Mouse (Mus musculus): ENCODE measurements around the gene Rabif. TPM values are rescaled to one million over a fixed set of nuclear protein-coding genes. Genes with fewer than 3 reads are reported as not detected.
"Not testable (repeated sequence)": the region's sequence is repeated elsewhere in the genome, so short reads cannot be mapped to it uniquely, and the experiment has no call there.

Rabif gene
- polyA plus RNA-seq, 1 experiment from 2014 or later = 43.6 TPM

- peak overlapping the region; percentile 84 for H3K4me2 ChIP-seq
- peaks cover 5% of the 10 kb centered on the region; the same call in 1 of the 2 replicates for H3K36me3 ChIP-seq
- WGBS = 38% methylated on average over 16 of the region's 16 CpGs
- peaks cover 44% of the 10 kb centered on the region for H3K4me1 ChIP-seq
- no peaks in the 10 kb centered on the region for H3K9me3 ChIP-seq (replicated peaks)
- peak overlapping the region; percentile 49 for H3K4me3 ChIP-seq (replicated peaks)
- no peak for ATAC-seq (replicated peaks; ENCODE audit: low FRiP score)
- peaks cover 14% of the 10 kb centered on the region for H3K27me3 ChIP-seq
- H3K9ac ChIP-seq = peak overlapping the region; percentile 50
- H3K27ac ChIP-seq = peak overlapping the region; percentile 19; the same call in 1 of the 2 replicates
Measured at GRCm38 (mm10) chr1:134513876-134514590, 19.6 kb downstream of the Rabif start.

- Histone ChIP-seq H3K4me1 (peaks cover 47% of the 10 kb centered on the region), H3K9me3 (replicated peaks) (no peaks in the 10 kb centered on the region), H3K27me3 (peaks cover 14% of the 10 kb centered on the region), H3K4me3 (replicated peaks) (no peak overlapping the region), H3K36me3 (no peaks in the 10 kb centered on the region), H3K9ac (no peak overlapping the region), H3K4me2 (no peak overlapping the region), H3K27ac (peak overlapping the region; percentile 84)
- 71% methylated on average over 2 of the region's 2 CpGs for WGBS
- ATAC-seq (replicated peaks; ENCODE audit: low FRiP score) = no peak
Measured at GRCm38 (mm10) chr1:134515891-134516290, 21.4 kb downstream of the Rabif start.

- Histone ChIP-seq H3K27me3 (peaks cover 11% of the 10 kb centered on the region), H3K9ac (no peak overlapping the region), H3K27ac (peak overlapping the region; percentile 84), H3K4me3 (replicated peaks) (no peak overlapping the region), H3K4me1 (peaks cover 47% of the 10 kb centered on the region), H3K4me2 (no peak overlapping the region), H3K36me3 (no peaks in the 10 kb centered on the region), H3K9me3 (replicated peaks) (no peaks in the 10 kb centered on the region)
- ATAC-seq (replicated peaks; ENCODE audit: low FRiP score) = peak; percentile 78
- WGBS = 17% methylated on average over 4 of the region's 4 CpGs
Measured at GRCm38 (mm10) chr1:134516491-134517198, 22.2 kb downstream of the Rabif start.

GRCm38 (mm10) chr1:134517841-134518240 lies 23.4 kb downstream of the Rabif start:
- 92% methylated on average over 14 of the region's 14 CpGs for WGBS

GRCm38 (mm10) chr1:134518677-134519076 lies 24.2 kb downstream of the Rabif start:
- H3K27me3 ChIP-seq = no peaks in the 10 kb centered on the region

More at GRCm38 (mm10) chr1:134517841-134518240, 23.4 kb downstream of the Rabif start:
- ATAC-seq (replicated peaks; ENCODE audit: low FRiP score); H3K36me3 ChIP-seq; H3K4me3 ChIP-seq (replicated peaks); H3K4me2 ChIP-seq; H3K9me3 ChIP-seq (replicated peaks); H3K27me3 ChIP-seq; H3K9ac ChIP-seq: not testable (repeated sequence)
- peaks cover 41% of the 10 kb centered on the region for H3K4me1 ChIP-seq
- H3K27ac ChIP-seq = peak overlapping the region; percentile 84; the same call in 1 of the 2 replicates

GRCm38 (mm10) chr1:134519201-134519600 lies 24.8 kb downstream of the Rabif start:
- H3K27ac ChIP-seq; H3K27me3 ChIP-seq; H3K9ac ChIP-seq; ATAC-seq (replicated peaks; ENCODE audit: low FRiP score); H3K4me3 ChIP-seq (replicated peaks); H3K4me2 ChIP-seq; H3K36me3 ChIP-seq; H3K9me3 ChIP-seq (replicated peaks): not testable (repeated sequence)
- H3K4me1 ChIP-seq = peaks cover 31% of the 10 kb centered on the region
- 88% methylated on average over 5 of the region's 5 CpGs for WGBS

More at GRCm38 (mm10) chr1:134518677-134519076, 24.2 kb downstream of the Rabif start:
- ATAC-seq (replicated peaks; ENCODE audit: low FRiP score) = peak; percentile 87
- no peaks in the 10 kb centered on the region for H3K9me3 ChIP-seq (replicated peaks)
- no peak overlapping the region for H3K9ac ChIP-seq
- 4% methylated on average over 7 of the region's 7 CpGs for WGBS
- H3K36me3 ChIP-seq = no peaks in the 10 kb centered on the region
- H3K4me3 ChIP-seq (replicated peaks) = no peak overlapping the region
- H3K4me2 ChIP-seq = no peak overlapping the region
- peaks cover 33% of the 10 kb centered on the region for H3K4me1 ChIP-seq
- no peak overlapping the region for H3K27ac ChIP-seq

- Histone ChIP-seq H3K36me3 (no peaks in the 10 kb centered on the region), H3K27ac (no peak overlapping the region), H3K4me1 (peaks cover 26% of the 10 kb centered on the region), H3K4me3 (replicated peaks) (no peak overlapping the region), H3K9me3 (replicated peaks) (no peaks in the 10 kb centered on the region), H3K27me3 (no peaks in the 10 kb centered on the region), H3K4me2 (no peak overlapping the region), H3K9ac (no peak overlapping the region)
- ATAC-seq (replicated peaks; ENCODE audit: low FRiP score) = no peak
- 79% methylated on average over 8 of the region's 8 CpGs for WGBS
Measured at GRCm38 (mm10) chr1:134520001-134520721, 25.7 kb downstream of the Rabif start.

- Histone ChIP-seq H3K9me3 (replicated peaks) (no peaks in the 10 kb centered on the region), H3K4me3 (replicated peaks) (no peak overlapping the region), H3K9ac (no peak overlapping the region), H3K27ac (no peak overlapping the region), H3K4me1 (peaks cover 20% of the 10 kb centered on the region), H3K4me2 (no peak overlapping the region), H3K27me3 (no peaks in the 10 kb centered on the region), H3K36me3 (no peaks in the 10 kb centered on the region)
- 73% methylated on average over 7 of the region's 7 CpGs for WGBS
- no peak for ATAC-seq (replicated peaks; ENCODE audit: low FRiP score)
Measured at GRCm38 (mm10) chr1:134521163-134521562, 26.7 kb downstream of the Rabif start.

- no peak for ATAC-seq (replicated peaks; ENCODE audit: low FRiP score)
- Histone ChIP-seq H3K27me3 (no peaks in the 10 kb centered on the region), H3K4me3 (replicated peaks) (no peak overlapping the region), H3K36me3 (no peaks in the 10 kb centered on the region), H3K9ac (no peak overlapping the region), H3K27ac (no peak overlapping the region), H3K4me2 (no peak overlapping the region), H3K4me1 (peaks cover 11% of the 10 kb centered on the region), H3K9me3 (replicated peaks) (no peaks in the 10 kb centered on the region)
- 43% methylated on average over 2 of the region's 2 CpGs for WGBS
Measured at GRCm38 (mm10) chr1:134522325-134522724, 27.9 kb downstream of the Rabif start.

- H3K4me2 ChIP-seq = no peak overlapping the region
- H3K4me3 ChIP-seq (replicated peaks) = no peak overlapping the region
- no peaks in the 10 kb centered on the region for H3K4me1 ChIP-seq
- H3K36me3 ChIP-seq = no peaks in the 10 kb centered on the region
- WGBS = 80% methylated on average over 5 of the region's 5 CpGs
- H3K9me3 ChIP-seq (replicated peaks) = no peaks in the 10 kb centered on the region
- no peak for ATAC-seq (replicated peaks; ENCODE audit: low FRiP score)
- no peaks in the 10 kb centered on the region for H3K27me3 ChIP-seq
- H3K9ac ChIP-seq = no peak overlapping the region
- no peak overlapping the region for H3K27ac ChIP-seq
Measured at GRCm38 (mm10) chr1:134524424-134524823, 30.0 kb downstream of the Rabif start.

GRCm38 (mm10) chr1:134525015-134525414 lies 30.6 kb downstream of the Rabif start:
- no peak overlapping the region for H3K4me2 ChIP-seq
- no peaks in the 10 kb centered on the region for H3K9me3 ChIP-seq (replicated peaks)
- no peak for ATAC-seq (replicated peaks; ENCODE audit: low FRiP score)
- no peaks in the 10 kb centered on the region for H3K36me3 ChIP-seq
- no peaks in the 10 kb centered on the region for H3K4me1 ChIP-seq
- no peak overlapping the region for H3K4me3 ChIP-seq (replicated peaks)
- H3K27ac ChIP-seq = no peak overlapping the region
- no peak overlapping the region for H3K9ac ChIP-seq
- no peaks in the 10 kb centered on the region for H3K27me3 ChIP-seq
- whole genome bisulfite sequencing = 97% methylated on average over 1 of the region's 1 CpGs

- ATAC-seq (replicated peaks; ENCODE audit: low FRiP score) = peak; percentile 60; the same call in 1 of the 2 replicates
- no peaks in the 10 kb centered on the region for H3K4me1 ChIP-seq
- no peak overlapping the region for H3K9ac ChIP-seq
- no peak overlapping the region for H3K27ac ChIP-seq
- H3K27me3 ChIP-seq = no peaks in the 10 kb centered on the region
- WGBS = 70% methylated on average over 6 of the region's 6 CpGs
- H3K4me3 ChIP-seq (replicated peaks) = no peak overlapping the region
- no peaks in the 10 kb centered on the region for H3K9me3 ChIP-seq (replicated peaks)
- no peak overlapping the region for H3K4me2 ChIP-seq
- no peaks in the 10 kb centered on the region for H3K36me3 ChIP-seq
Measured at GRCm38 (mm10) chr1:134526752-134527151, 32.3 kb downstream of the Rabif start.

Measured in kidney, embryonic 15.5 days (tissue).